Mouse (Mus musculus): ENCODE measurements at regions not wholly inside any gene's neighbourhood (a gene's known extent, or its start where the extent isn't known, plus 50 kb on each side); places are given as distances from the start of the nearest gene placed in this dataset.
A peak's percentile ranks its signal among the peaks of the same experiment; 100 is the strongest.

DNA sequence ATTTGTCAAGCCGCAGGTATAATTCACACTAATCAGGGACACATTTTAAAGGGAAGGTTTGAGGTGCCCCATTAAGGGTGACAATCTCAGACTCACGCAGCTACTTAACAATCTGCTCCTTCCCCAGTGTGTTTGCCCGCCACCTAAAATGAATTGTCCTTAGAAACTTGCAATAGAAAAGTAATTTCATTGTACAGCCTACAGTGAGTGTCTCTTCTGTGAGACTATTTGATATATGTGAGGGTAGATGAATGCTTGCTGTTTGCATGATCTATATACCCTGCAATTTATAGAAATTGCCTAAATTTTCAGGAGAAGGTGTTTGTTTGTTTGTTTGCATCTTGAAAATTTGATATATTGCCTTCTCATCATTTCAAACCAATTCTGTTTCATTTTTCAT, 135.1 kb upstream of the Ogfrl1 start:
- no peak overlapping the region for H3K9ac ChIP-seq (ENCODE audit: control insufficient read depth, low read depth, low read length, poor library complexity, severe bottlenecking)
- TF ChIP-seq HCFC1 (IDR thresholded peaks at IDR 0.05; ENCODE audit: low read depth, low read length), result no peak
- TF ChIP-seq UBTF (IDR thresholded peaks at IDR 0.05; ENCODE audit: borderline replicate concordance, insufficient read depth, low read depth, low read length), result no peak
- TF ChIP-seq ZMIZ1 (IDR thresholded peaks at IDR 0.05; ENCODE audit: low read depth, low read length), result no peak
- no peak for TF ChIP-seq ZKSCAN1 (IDR thresholded peaks at IDR 0.05; ENCODE audit: low read depth, low read length)
- no peak for TF ChIP-seq NRF1 (IDR thresholded peaks at IDR 0.05; ENCODE audit: insufficient read depth, low read depth, low read length, poor library complexity, severe bottlenecking)
- no peaks in the 10 kb centered on the region for H3K79me2 ChIP-seq (ENCODE audit: control insufficient read depth, insufficient read depth, low read length, poor library complexity)

GRCm38 (mm10) chr1:23536621-23537020, 139.0 kb upstream of the Ogfrl1 start:
- DNase-seq (ENCODE audit: low read depth, low spot score), result no peak
- Histone ChIP-seq H3K27ac (ENCODE audit: control insufficient read depth, low read depth, low read length) (no peak overlapping the region), H3K79me2 (ENCODE audit: control insufficient read depth, insufficient read depth, low read length, poor library complexity) (no peaks in the 10 kb centered on the region), H3K9ac (ENCODE audit: control insufficient read depth, low read depth, low read length, poor library complexity, severe bottlenecking) (no peak overlapping the region), H3K4me3 (ENCODE audit: control insufficient read depth in 1 of 2, insufficient read depth in 1 of 2, low read depth in 2 of 2, low read length in 2 of 2) (no peak overlapping the region), H3K27me3 (ENCODE audit: control insufficient read depth in 1 of 2, insufficient read depth in 2 of 2, low read length in 2 of 2) (no peaks in the 10 kb centered on the region), H3K36me3 (ENCODE audit: control insufficient read depth in 1 of 2, insufficient read depth in 2 of 2, low read length in 2 of 2) (no peaks in the 10 kb centered on the region), H3K9me3 (replicated peaks; ENCODE audit: insufficient read depth, low read length) (no peaks in the 10 kb centered on the region), H3K4me1 (ENCODE audit: control insufficient read depth in 1 of 2, insufficient read depth in 2 of 2, low read length in 2 of 2) (no peaks in the 10 kb centered on the region)
- TF ChIP-seq MYB (IDR thresholded peaks at IDR 0.05; ENCODE audit: low read depth, low read length) (no peak), E2F4 (IDR thresholded peaks at IDR 0.05; ENCODE audit: borderline replicate concordance, low read depth, low read length) (no peak), BHLHE40 (IDR thresholded peaks at IDR 0.05; ENCODE audit: borderline replicate concordance, low read depth, low read length) (no peak), SIN3A (IDR thresholded peaks at IDR 0.05; ENCODE audit: low read length) (no peak), EP300 (IDR thresholded peaks at IDR 0.05; ENCODE audit: low read depth in 1 of 2, low read length in 2 of 2) (no peak), CTCF (IDR thresholded peaks at IDR 0.05 in 2 of 3, conservative IDR thresholded peaks at IDR 0.05 in 1 of 3; ENCODE audit: control insufficient read depth in 1 of 3, insufficient read depth in 1 of 3, low read depth in 2 of 3, low read length in 3 of 3, poor library complexity in 1 of 3, severe bottlenecking in 1 of 3) (no peak), ELF1 (IDR thresholded peaks at IDR 0.05; ENCODE audit: low read depth, low read length) (no peak), POLR2AphosphoS5 (IDR thresholded peaks at IDR 0.05; ENCODE audit: borderline replicate concordance, low read depth, low read length) (no peak), CHD2 (IDR thresholded peaks at IDR 0.05; ENCODE audit: low read length) (no peak), GABPA (IDR thresholded peaks at IDR 0.05; ENCODE audit: low read depth, low read length) (no peak), TBP (IDR thresholded peaks at IDR 0.05; ENCODE audit: low read depth, low read length) (no peak), HCFC1 (IDR thresholded peaks at IDR 0.05; ENCODE audit: low read depth, low read length) (no peak), GATA1 (IDR thresholded peaks at IDR 0.05; ENCODE audit: low read depth, low read length) (no peak), MAZ (IDR thresholded peaks at IDR 0.05; ENCODE audit: low read depth, low read length) (no peak), SMC3 (IDR thresholded peaks at IDR 0.05; ENCODE audit: low read depth, low read length) (no peak), RAD21 (IDR thresholded peaks at IDR 0.05; ENCODE audit: low read depth, low read length) (no peak)

More for the DNA sequence above, 135.1 kb upstream of the Ogfrl1 start:
- H3K36me3 ChIP-seq (ENCODE audit: control insufficient read depth in 1 of 2, insufficient read depth in 2 of 2, low read length in 2 of 2), result no peaks in the 10 kb centered on the region
- no peaks in the 10 kb centered on the region for H3K4me1 ChIP-seq (ENCODE audit: control insufficient read depth in 1 of 2, insufficient read depth in 2 of 2, low read length in 2 of 2)
- H3K27ac ChIP-seq (ENCODE audit: control insufficient read depth, low read depth, low read length), result no peak overlapping the region
- H3K4me3 ChIP-seq (ENCODE audit: control insufficient read depth in 1 of 2, insufficient read depth in 1 of 2, low read depth in 2 of 2, low read length in 2 of 2), result no peak overlapping the region
- no peaks in the 10 kb centered on the region for H3K9me3 ChIP-seq (replicated peaks; ENCODE audit: insufficient read depth, low read length)
- peak; percentile 28 for DNase-seq (ENCODE audit: low read depth, low spot score)
- H3K27me3 ChIP-seq (ENCODE audit: control insufficient read depth in 1 of 2, insufficient read depth in 2 of 2, low read length in 2 of 2), result no peaks in the 10 kb centered on the region

All from MEL (cell line).